Comparison of ENCODE assay signal across 10 mouse cellular contexts in genomic region chr17:14657123-14657522, GRCm38 (mm10).
"Had no signal": no experiment of that assay in that cellular context is flagged by ENCODE, and none has a peak within 500 bp of the region (broad histone marks: within the 10 kb centered on the region; RNA-seq: fewer than 3 reads in every experiment).

No protein-coding gene starts in this region.

- H3K4me1 ChIP-seq: midbrain, embryonic 10.5 days; neural tube, embryonic 12.5 days had no signal

- H3K4me3 ChIP-seq: left cerebral cortex, adult 2 months; midbrain, embryonic 10.5 days; neural tube, embryonic 12.5 days had no signal

- H3K4me2 ChIP-seq: neural tube, embryonic 12.5 days had no signal

- H3K27me3 ChIP-seq: neural tube, embryonic 12.5 days had no signal

- H3K36me3 ChIP-seq: midbrain, embryonic 10.5 days; neural tube, embryonic 12.5 days had no signal

- DNase-seq: kidney, adult 18-20 months; kidney, postnatal 25 days; lung, adult 18-20 months; lung, postnatal 36 days; midbrain, embryonic 14.5 days; thymus, postnatal 14 days had no signal

- H3K9ac ChIP-seq: liver, embryonic 14.5 days; neural tube, embryonic 12.5 days had no signal

- H3K9me3 ChIP-seq: midbrain, embryonic 10.5 days; neural tube, embryonic 12.5 days had no signal

- H3K27ac ChIP-seq: left cerebral cortex, adult 2 months; liver, embryonic 14.5 days; midbrain, embryonic 10.5 days; neural tube, embryonic 12.5 days had no signal
